34 mouse cellular contexts compared by ENCODE assay signal in the genomic region with DNA sequence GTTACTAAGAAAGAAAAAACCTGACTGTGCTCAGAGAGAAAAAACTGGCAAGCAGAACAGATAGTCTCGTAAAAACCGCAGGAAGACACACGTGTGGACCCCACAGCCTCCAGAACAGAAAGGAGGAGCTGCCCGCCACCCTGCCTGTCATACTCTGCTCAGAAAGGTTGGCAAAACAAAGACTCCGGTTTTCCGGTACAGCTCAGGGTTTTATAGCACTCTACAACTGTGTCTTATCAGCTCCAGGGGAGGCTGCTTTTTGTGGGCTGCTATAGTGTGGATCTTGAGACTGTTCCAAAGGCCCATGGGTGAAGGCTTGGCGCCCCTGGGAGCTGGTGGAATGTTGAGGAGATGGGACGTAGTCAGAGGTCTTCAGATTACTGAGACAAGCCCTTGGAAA. TPM values are rescaled to one million over a fixed set of nuclear protein-coding genes. Genes with fewer than 3 reads are reported as not detected.
DNase-seq lines count a peak whose midpoint lies in the region; ATAC-seq lines count a peak whose summit lies in the region.
"Had no signal": no experiment of that assay in that cellular context is flagged by ENCODE, and none has a peak within 500 bp of the region (broad histone marks: within the 10 kb centered on the region; RNA-seq: fewer than 3 reads in every experiment).

No protein-coding gene starts in this region.

- WGBS in intestine, embryonic 15.5 days, result 51% methylated on average over 8 of the region's 8 CpGs
- WGBS in intestine, embryonic 16.5 days, result 55% methylated on average over 8 of the region's 8 CpGs

- no peak overlapping the region for H3K27ac ChIP-seq in intestine, embryonic 15.5 days
- H3K27ac ChIP-seq in intestine, embryonic 16.5 days (ENCODE audit: low read length), result no peak overlapping the region
- H3K27ac ChIP-seq: embryonic facial prominence, embryonic 10.5 days; forebrain, embryonic 12.5 days; hindbrain, embryonic 10.5 days; hindbrain, postnatal 0 days; kidney, postnatal 0 days; neural tube, embryonic 15.5 days had no signal

- H3K9me3 ChIP-seq in intestine, embryonic 15.5 days, result no peaks in the 10 kb centered on the region
- no peaks in the 10 kb centered on the region for H3K9me3 ChIP-seq in intestine, embryonic 16.5 days (ENCODE audit: control insufficient read depth, low read length)
- H3K9me3 ChIP-seq: embryonic facial prominence, embryonic 10.5 days; forebrain, embryonic 12.5 days; hindbrain, embryonic 10.5 days; neural tube, embryonic 15.5 days had no signal

- H3K27me3 ChIP-seq in intestine, embryonic 15.5 days (replicated peaks), result no peaks in the 10 kb centered on the region
- H3K27me3 ChIP-seq in intestine, embryonic 16.5 days (replicated peaks; ENCODE audit: control insufficient read depth, insufficient read depth, low read length), result no peaks in the 10 kb centered on the region; the same call in 1 of the 2 replicates
- H3K27me3 ChIP-seq: CH12.LX; forebrain, embryonic 12.5 days; neural tube, embryonic 15.5 days had no signal

- peak; percentile 27 for DNase-seq in CD4-positive, CD25-positive, alpha-beta regulatory T cell, adult 2 months (ENCODE audit: low read depth, low spot score)
- peak; percentile 78 for DNase-seq in thymus, postnatal 0 days (ENCODE audit: low spot score)
- DNase-seq in left cerebral cortex, postnatal 25 days (ENCODE audit: low spot score in 2 of 2), result no peak
- no peak for DNase-seq in left cerebral cortex, postnatal 10 days (ENCODE audit: extremely low spot score in 1 of 2, low spot score in 2 of 2)
- DNase-seq in left cerebral cortex, postnatal 36 days (ENCODE audit: low spot score in 2 of 2), result no peak
- DNase-seq: cerebellum, adult 18-20 months; cerebellum, postnatal 25 days; gastrocnemius, postnatal 10 days; kidney, adult 18-20 months; left cerebral cortex, postnatal 4 days; liver, postnatal 0 days; lung, postnatal 10 days; midbrain, embryonic 14.5 days; right cerebral cortex, postnatal 14 days had no signal

- no peak for ATAC-seq in CD4-positive, CD25-positive, alpha-beta regulatory T cell, adult 4 months
- ATAC-seq in intestine, embryonic 15.5 days, result 0 out of 2 replicates have a peak, but pooled peaks have one; percentile 45
- no peak for ATAC-seq in intestine, embryonic 16.5 days
- ATAC-seq: hindbrain, postnatal 0 days; liver, postnatal 0 days had no signal

- H3K36me3 ChIP-seq in intestine, embryonic 15.5 days, result no peaks in the 10 kb centered on the region
- no peaks in the 10 kb centered on the region for H3K36me3 ChIP-seq in intestine, embryonic 16.5 days (ENCODE audit: control insufficient read depth, insufficient read depth, low read length)
- H3K36me3 ChIP-seq: embryonic facial prominence, embryonic 10.5 days; forebrain, embryonic 12.5 days; hindbrain, embryonic 10.5 days; neural tube, embryonic 15.5 days had no signal

- H3K9ac ChIP-seq in intestine, embryonic 15.5 days, result no peak overlapping the region
- no peak overlapping the region for H3K9ac ChIP-seq in intestine, embryonic 16.5 days (ENCODE audit: low read depth, low read length)
- H3K9ac ChIP-seq: forebrain, embryonic 12.5 days; liver, postnatal 0 days; neural tube, embryonic 15.5 days had no signal

- intact Hi-C loops in left cerebral cortex, postnatal 25 days (cut with DNase I), result no loop called here
- intact Hi-C loops in left cerebral cortex, postnatal 10 days (cut with DNase I), result no loop called here
- intact Hi-C loops in left cerebral cortex, postnatal 36 days (cut with DNase I), result no loop called here

- no peak overlapping the region for H3K4me2 ChIP-seq in intestine, embryonic 15.5 days (replicated peaks)
- H3K4me2 ChIP-seq in intestine, embryonic 16.5 days (ENCODE audit: low read depth, low read length), result no peak overlapping the region
- H3K4me2 ChIP-seq: forebrain, embryonic 12.5 days; heart, embryonic 11.5 days; neural tube, embryonic 15.5 days had no signal

- H3K4me1 ChIP-seq in intestine, embryonic 15.5 days (replicated peaks), result 0 out of 2 replicates have a peak, but pooled peaks cover 2% of the 10 kb centered on the region
- no peaks in the 10 kb centered on the region for H3K4me1 ChIP-seq in intestine, embryonic 16.5 days (ENCODE audit: control insufficient read depth, insufficient read depth, low read length)
- H3K4me1 ChIP-seq: embryonic facial prominence, embryonic 10.5 days; forebrain, embryonic 12.5 days; hindbrain, embryonic 10.5 days; neural tube, embryonic 15.5 days had no signal

- no peak overlapping the region for H3K4me3 ChIP-seq in intestine, embryonic 15.5 days (replicated peaks)
- H3K4me3 ChIP-seq in intestine, embryonic 16.5 days (ENCODE audit: low read length), result no peak overlapping the region
- H3K4me3 ChIP-seq: embryonic facial prominence, embryonic 10.5 days; forebrain, embryonic 12.5 days; hindbrain, embryonic 10.5 days; myocyte; neural tube, embryonic 15.5 days had no signal

RNA-seq across cellular contexts. Expression of a gene that starts 9.4 kb away (rescaled TPM):
- not detected for polyA plus RNA-seq in CD4-positive, CD25-positive, alpha-beta regulatory T cell, adult 4 months (2017; shearing (Covaris generic))
- not detected in 2 replicates for polyA plus RNA-seq in intestine, embryonic 15.5 days (2015; fragmentation: Nextera tagmentation; extraction: Ambion mirVana)
- polyA plus RNA-seq in intestine, embryonic 16.5 days (2015; fragmentation: Nextera tagmentation; extraction: Ambion mirVana), result not detected in 2 replicates
- polyA plus RNA-seq in thymus, postnatal 0 days (2015; fragmentation: Nextera tagmentation; extraction: Ambion mirVana), result 2.8 and 3.9 TPM in 2 replicates
- not detected for total RNA-seq in left cerebral cortex, postnatal 25 days (2021)
- not detected for total RNA-seq in left cerebral cortex, postnatal 10 days (2021)
- not detected for total RNA-seq in left cerebral cortex, postnatal 36 days (2021)
- total RNA-seq: adrenal gland, adult 18-20 months; adrenal gland, postnatal 4 days; hindbrain, postnatal 0 days; layer of hippocampus, adult 18-20 months; layer of hippocampus, postnatal 25 days; left cerebral cortex, postnatal 4 days; liver, adult 2 months; megakaryocyte, adult 5-6 weeks had no signal
- polyA plus RNA-seq: embryonic facial prominence, embryonic 10.5 days; forebrain, embryonic 12.5 days; frontal cortex, adult 2 months; heart, embryonic 11.5 days; hindbrain, embryonic 10.5 days; hindbrain, postnatal 0 days; kidney, postnatal 0 days; liver, adult 2 months; midbrain, embryonic 14.5 days; myocyte; neural tube, embryonic 15.5 days; stomach, embryonic 16.5 days had no signal

RNA-seq across cellular contexts. Expression of a gene that starts 43.0 kb away (rescaled TPM):
- polyA plus RNA-seq in CD4-positive, CD25-positive, alpha-beta regulatory T cell, adult 4 months (2017; shearing (Covaris generic)), result 10 to 100 TPM; 25.2 to 34.2 TPM
- 25.9 and 27.1 TPM in 2 replicates for polyA plus RNA-seq in intestine, embryonic 15.5 days (2015; fragmentation: Nextera tagmentation; extraction: Ambion mirVana)
- 28.6 and 33.3 TPM in 2 replicates for polyA plus RNA-seq in intestine, embryonic 16.5 days (2015; fragmentation: Nextera tagmentation; extraction: Ambion mirVana)
- polyA plus RNA-seq in thymus, postnatal 0 days (2015; fragmentation: Nextera tagmentation; extraction: Ambion mirVana), result 21.6 and 22.8 TPM in 2 replicates
- 10 to 100 TPM; 12.6 to 12.9 TPM for total RNA-seq in left cerebral cortex, postnatal 25 days (2021)
- total RNA-seq in left cerebral cortex, postnatal 10 days (2021), result 1 to 10 TPM; 6.8 to 6.9 TPM
- 10 to 100 TPM; 14.1 to 14.8 TPM for total RNA-seq in left cerebral cortex, postnatal 36 days (2021)

Comparison
In these comparisons a context has a peak if more than half of its experiments do, and no peak if none do; other contexts are left out.
1. DNase-seq: peak in CD4-positive, CD25-positive, alpha-beta regulatory T cell, adult 2 months (single experiment) and thymus, postnatal 0 days (single experiment); none in left cerebral cortex, postnatal 25 days (0 of 2), left cerebral cortex, postnatal 10 days (0 of 2) and left cerebral cortex, postnatal 36 days (0 of 2).